Mouse (Mus musculus): Measurements from ENCODE around the gene Tcp11. TPM values are rescaled to one million over a fixed set of nuclear protein-coding genes. Genes with fewer than 3 reads are reported as not detected.

Tcp11 gene
- total RNA-seq (2023) = 1 to 10 TPM in 1 of 2 experiments, under 1 TPM in 1; 0.55 to 1.0 TPM

DNA sequence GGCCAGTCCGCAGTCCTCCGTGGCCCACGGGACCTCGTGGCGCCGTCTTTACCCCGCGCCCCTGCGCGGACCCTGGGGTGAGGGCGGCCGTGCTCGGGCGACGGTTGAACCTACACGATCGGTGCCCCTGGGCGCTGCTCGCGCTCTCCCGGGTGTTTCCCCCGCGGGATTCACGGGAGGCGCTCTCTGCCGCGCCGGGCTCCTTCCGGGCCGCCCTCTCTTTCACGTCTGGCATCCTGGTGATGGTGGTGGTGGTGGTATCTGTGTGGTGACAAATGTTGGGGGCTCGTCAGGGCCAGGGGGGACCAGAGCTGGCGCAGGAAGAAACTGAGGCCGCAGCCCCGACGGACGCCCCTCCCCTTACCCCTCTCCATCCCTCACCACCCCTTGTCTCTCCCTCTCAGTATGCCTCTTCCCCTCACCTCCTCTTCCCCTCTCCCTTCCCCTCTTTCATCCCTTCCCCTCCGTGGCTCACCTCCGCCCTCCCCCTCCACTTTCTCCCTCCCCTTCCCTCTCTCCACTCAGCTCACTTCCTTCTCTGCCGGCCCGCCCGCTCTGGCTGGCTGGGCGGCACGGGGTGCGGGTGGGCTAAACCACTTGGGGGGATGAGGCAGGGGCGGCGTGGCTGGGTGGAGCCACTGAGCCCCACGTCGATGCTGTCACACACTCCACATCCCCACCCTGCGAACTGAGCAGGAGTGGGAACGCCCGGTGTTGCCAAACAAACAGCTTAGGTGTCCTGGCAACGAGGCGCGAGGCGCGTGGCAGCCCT lies at the start of gene Tcp11:
Gene Tcp11 (minus strand): TSS at position 595 of the 772 bp plus-strand sequence.

Other genes starting within 250 kb of the Tcp11 start
- 10 to 100 TPM; 68.3 to 69.9 TPM for gene Snrpc, start 242.5 kb downstream of the Tcp11 start, total RNA-seq (2023)
- 1 to 10 TPM; 6.8 to 7.4 TPM for gene Uhrf1bp1, start 224.2 kb downstream of the Tcp11 start, total RNA-seq (2023)
- 100 to 1,000 TPM; 100 to 110 TPM for gene Anks1, start 171.3 kb downstream of the Tcp11 start, total RNA-seq (2023)
- 10 to 100 TPM; 26.3 to 31.1 TPM for gene Taf11, start 170.8 kb downstream of the Tcp11 start, total RNA-seq (2023)
- not detected for gene Scube3, start 61.5 kb upstream of the Tcp11 start, total RNA-seq (2023)
- 10 to 100 TPM; 12.1 to 14.1 TPM for gene Zfp523, start 96.5 kb upstream of the Tcp11 start, total RNA-seq (2023)
- 100 to 1,000 TPM in 1 of 2 experiments, 10 to 100 TPM in 1; 96.9 to 106 TPM for gene Def6, start 127.1 kb upstream of the Tcp11 start, total RNA-seq (2023)
- gene Ppard, start 152.1 kb upstream of the Tcp11 start, total RNA-seq (2023) = 10 to 100 TPM; 22.3 to 26.8 TPM
- 10 to 100 TPM; 14.2 to 14.9 TPM for gene Fance, start 232.9 kb upstream of the Tcp11 start, total RNA-seq (2023)
- 100 to 1,000 TPM; 528 to 601 TPM for gene Rpl10a, start 247.8 kb upstream of the Tcp11 start, total RNA-seq (2023)